Mouse (Mus musculus) 3134 (cell line): ENCODE measurements at regions not wholly inside any gene's neighbourhood (a gene's known extent, or its start where the extent isn't known, plus 50 kb on each side); places are given as distances from the start of the nearest gene placed in this dataset.

ENCODE experiments used
- DNase-seq: peaks from one replicate; pipeline ENCODE4 v3.0.0-alpha.2; 2011; ENCODE audit warnings: low spot score; ENCODE audit not compliant: insufficient read length; ENCODE audit errors: extremely low read depth

DNA sequence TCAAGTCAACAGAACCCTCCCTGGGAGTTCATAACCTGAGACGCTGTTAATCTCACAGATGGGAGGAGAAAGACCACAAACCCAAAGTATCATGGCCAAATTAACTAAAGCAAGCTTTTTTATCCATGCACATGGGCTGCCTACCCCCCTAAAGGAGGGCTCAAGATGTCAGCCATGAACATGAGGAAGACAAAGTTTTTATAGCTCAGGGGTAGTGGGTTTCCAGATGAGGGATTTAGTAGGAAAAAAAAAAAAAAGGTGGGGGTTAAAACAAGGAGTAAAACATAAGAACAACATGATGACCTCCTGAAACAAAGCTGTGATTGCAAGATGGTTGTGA, 314.8 kb upstream of the Jmjd1c start:
- no peak for DNase-seq

DNA sequence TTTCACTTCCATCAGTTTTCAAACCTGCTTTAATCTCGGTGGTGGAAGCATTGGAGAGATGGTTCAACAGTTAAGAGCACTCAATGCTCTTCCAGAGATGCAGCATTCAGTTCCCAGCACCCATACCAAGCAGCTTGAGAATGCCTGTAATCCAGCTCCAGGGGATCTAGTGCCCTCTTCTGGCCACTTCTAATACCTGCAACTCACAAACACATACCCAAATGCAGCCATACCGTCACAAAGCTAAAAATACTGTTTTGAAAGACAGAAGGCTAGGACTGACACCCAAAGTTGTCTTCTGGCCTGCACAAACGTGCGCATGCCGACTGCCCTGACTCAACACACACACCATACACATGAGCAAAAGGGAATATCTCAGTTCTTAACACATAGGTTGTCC, 313.9 kb upstream of the Jmjd1c start:
- no peak for DNase-seq

- DNase-seq = no peak
These were observed 308.1 kb upstream of the Jmjd1c start for GRCm38 (mm10) chr10:66787812-66788211.

GRCm38 (mm10) chr10:66796296-66796695, 299.6 kb upstream of the Jmjd1c start:
- no peak for DNase-seq

- DNase-seq = no peak
These were observed 293.2 kb upstream of the Jmjd1c start for GRCm38 (mm10) chr10:66802691-66803090.

GRCm38 (mm10) chr10:66807261-66807968, 288.5 kb upstream of the Jmjd1c start:
- no peak for DNase-seq

- no peak for DNase-seq
These were observed 283.2 kb upstream of the Jmjd1c start for GRCm38 (mm10) chr10:66812515-66813260.

DNA sequence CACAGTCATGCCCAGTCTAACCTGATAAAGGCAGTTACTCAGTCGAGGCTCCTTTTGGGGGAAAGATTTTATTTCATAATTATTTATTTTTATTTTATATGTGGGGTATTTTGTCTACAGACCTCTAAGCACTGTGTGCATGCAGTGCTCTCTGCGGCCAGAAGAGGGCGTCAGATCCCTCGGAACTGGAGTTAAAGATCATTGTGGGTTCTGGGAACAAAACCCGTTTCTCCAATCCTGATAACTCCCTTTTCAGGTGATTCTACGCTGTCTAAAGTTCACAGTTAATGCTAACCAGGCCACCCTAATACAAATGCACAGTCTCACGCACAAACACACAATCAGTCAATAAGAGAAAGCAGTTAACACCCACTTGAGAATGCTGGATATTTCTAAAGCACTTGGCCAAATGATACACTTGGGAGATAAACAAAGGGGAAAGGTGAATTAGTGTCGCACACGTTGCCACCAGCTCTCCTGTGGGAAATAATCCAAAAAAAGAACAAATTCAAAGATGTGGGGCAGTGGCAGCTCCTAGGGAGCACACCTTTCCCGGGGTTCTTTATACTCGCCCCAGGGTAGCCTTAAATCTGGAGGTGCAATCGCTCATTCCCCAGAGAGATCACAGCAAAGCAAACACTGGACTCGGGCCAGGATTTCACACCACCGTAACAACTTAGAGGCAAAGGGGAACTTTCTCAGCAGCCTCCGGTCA, 281.9 kb upstream of the Jmjd1c start:
- DNase-seq = peak; percentile 21

- peak; percentile 62 for DNase-seq
These were observed 281.2 kb upstream of the Jmjd1c start for GRCm38 (mm10) chr10:66814565-66815201.

DNA sequence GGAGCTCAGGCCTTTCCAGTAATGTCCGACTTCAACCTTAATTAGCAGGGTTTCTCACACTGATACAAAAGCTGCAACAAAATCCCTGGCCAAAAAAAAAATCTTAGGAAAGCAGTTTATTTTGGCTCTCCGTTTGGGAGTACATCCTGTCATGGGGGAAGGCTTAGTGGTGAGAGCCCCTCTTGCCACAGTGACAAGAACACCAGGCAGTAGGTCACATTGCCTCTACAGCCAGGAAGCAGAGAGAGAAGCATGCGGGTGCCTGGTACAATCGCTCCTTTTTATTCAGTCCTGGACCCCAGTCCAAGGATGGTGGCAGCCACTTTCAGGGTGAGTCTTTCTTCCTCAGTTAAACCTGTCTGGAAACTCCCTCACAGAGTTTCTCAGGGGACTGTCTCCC, 280.0 kb upstream of the Jmjd1c start:
- DNase-seq = no peak

DNA sequence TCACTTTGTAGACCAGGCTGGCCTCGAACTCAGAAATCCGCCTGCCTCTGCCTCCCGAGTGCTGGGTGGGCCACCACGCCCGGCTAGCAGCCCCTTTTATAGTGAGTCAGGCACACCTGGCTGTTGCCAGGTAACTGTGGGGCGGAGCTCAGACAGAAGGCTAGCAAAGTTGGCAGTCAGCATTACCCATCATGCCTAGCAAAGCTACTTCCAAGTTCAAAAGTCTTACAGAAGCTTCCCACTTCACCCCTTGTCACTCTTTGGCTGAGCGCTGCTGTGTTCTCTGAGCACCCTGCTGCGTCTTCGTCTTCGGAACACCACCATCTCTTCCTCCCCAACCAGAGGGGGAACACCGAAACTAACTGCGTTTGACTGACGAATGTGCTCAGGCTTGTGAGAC, 279.1 kb upstream of the Jmjd1c start:
- DNase-seq = no peak

DNA sequence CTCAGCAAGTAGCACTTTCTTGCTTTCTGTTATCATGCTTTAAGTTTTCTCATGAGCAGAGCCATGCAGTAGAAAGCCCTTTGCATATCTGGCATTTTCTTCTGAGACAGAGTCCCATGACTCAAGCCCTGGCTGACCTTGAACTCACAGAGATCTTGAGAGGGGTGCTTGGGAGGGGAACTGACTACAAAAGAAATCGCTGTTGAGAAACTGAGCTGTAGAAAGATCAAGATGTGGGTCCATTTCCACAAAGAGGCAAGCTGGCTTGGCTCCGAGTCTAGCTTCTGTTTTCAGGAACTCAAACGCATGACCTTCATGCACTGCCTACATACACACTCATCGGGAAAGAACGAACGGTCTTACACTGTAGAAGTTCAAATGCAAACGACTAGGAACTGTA, 278.0 kb upstream of the Jmjd1c start:
- DNase-seq = no peak

- no peak for DNase-seq
These were observed 276.4 kb upstream of the Jmjd1c start for GRCm38 (mm10) chr10:66819517-66819916.

DNA sequence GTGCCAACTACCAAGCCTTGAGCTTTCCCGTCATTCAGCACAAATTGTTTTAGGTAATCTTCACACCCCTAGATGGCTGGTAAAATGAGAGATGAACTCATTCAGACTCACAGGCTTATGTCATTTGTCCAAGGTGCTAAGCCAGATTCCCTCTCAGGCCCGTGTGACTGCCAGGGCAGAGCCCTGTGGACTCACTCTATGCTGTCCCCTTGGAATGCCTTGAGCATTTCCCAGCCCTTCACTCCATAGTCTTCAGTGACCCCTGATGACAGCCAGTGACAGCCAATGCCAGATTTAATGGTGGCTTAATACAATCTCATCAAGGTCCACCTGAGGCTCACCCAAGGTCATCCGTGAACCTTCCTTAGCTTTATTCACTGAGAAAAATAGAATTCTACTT, 270.2 kb upstream of the Jmjd1c start:
- no peak for DNase-seq

- peak; percentile 40 for DNase-seq
These were observed 269.6 kb upstream of the Jmjd1c start for GRCm38 (mm10) chr10:66826327-66826726.

DNA sequence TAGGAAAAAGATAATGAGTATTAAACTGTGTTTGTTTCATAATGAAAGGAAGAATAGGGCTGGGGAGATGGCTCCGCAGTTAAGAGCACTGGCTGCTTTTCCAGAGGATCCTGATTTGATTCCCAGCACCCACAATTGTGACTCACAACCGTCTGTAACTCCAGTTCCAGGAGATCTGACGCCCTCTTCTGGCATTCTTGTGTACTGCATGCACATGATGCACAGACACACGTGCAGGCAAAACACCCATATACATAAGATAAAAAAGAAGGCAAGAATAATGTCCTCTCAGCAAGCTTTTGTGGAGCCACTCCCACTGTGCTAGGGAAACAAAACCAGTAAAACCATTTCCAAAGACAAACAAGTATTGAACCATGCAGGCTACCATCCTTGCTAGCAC, 261.0 kb upstream of the Jmjd1c start:
- no peak for DNase-seq

DNA sequence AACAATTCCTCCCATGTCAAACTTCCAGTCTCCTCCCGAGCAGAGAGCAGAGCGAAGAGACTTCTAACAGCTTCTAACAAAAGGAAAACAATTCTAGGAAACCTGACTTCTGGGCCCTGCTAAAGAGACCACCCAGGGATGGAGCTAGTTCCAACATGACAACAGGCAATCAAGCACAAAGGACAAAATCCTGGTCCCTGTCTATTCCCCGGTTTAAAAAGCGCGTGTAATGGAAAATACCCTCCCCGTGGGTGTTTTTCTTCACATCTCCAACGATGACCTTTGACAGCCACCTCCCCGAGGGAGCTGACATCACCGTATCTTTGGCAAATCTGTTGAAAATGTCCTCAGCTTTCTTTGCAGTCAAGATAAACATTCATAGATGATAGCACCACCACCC, 256.9 kb upstream of the Jmjd1c start:
- no peak for DNase-seq

DNA sequence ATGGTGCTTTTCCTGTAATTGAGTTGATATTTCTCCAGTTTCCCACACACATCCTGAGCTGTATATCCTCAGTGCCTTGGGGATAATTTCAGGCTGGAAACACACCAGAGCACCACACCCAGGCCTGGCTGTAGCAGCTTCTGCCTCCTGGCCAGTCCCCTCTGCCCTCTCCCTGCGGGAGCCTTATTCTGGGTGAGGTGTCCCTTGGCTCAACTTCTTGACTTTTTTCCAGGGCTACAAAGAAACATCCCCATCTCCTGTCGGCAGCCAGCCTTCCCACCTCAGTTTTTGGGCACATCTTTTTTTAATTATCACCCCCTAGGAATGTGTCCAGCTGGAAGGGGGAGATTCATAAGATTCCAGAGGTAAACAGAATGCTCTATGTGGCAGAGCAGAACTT, 252.7 kb upstream of the Jmjd1c start:
- DNase-seq = no peak

DNA sequence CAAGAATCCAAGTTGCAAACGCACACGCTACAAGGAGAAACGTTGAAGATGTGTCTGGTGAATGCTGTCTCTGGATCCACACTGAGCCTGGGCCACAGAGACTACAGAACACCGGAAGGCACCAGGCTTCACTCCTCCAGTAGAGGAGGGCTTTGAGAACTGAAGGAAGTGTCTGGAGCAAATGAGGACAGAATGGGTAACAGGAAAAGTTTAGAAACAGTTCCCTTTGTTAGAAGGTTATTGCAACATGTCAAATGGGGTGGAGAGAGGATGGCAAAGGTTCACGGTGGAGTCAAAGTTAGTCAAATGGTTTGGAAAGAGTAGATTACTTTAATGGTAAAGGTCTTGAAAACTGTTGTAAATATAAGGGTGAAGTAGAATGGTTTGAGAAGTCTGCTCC, 247.1 kb upstream of the Jmjd1c start:
- no peak for DNase-seq

DNA sequence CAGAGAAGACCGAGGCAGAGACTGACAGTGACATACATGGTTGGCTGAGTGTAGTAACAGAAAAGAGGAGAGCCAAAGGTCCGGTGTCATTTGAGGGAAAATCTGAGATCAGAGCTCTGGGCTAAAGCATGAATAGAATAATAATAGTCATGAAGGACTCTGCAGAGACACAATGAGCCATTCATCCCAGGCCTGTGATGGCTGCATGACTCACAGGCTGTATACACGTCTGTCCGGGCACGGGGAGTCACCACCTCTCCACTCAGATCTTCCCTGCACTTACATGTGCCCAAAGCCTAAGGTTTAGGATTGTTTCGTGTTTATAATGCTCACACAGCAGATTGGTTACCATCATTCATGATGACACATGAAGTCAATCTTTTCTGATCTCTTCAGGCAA, 246.2 kb upstream of the Jmjd1c start:
- peak; percentile 57 for DNase-seq

- DNase-seq = peak; percentile 61
These were observed 244.9 kb upstream of the Jmjd1c start for GRCm38 (mm10) chr10:66850972-66851478.
